Mouse (Mus musculus) 416B (cell line): Measurements from ENCODE around the gene Tnnc1.

Source experiments
- DNase-seq: peaks from one replicate; pipeline ENCODE4 v3.0.0; 2011; ENCODE audit warnings: low read depth

Tnnc1 gene

DNA sequence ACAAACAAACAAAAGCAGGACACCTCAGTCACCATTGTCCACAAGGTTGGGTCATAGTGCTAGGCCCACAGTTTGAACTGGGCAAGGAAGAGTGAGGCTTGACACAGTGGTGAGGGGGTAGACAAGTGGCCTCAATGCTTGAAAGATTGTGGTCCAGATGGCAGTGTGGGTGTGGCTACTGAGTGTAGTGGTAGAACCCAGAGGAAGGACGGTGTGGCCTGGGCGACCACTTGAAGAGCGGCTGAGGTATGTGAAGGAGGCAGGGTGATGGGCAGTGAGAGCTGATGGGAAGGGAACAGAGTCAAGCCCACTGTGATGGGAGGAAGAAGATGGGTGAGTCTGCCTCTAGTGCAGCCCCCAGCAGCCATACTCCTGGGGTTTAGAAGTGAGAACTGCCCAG lies 6.6 kb downstream of the Tnnc1 start:
- peak; percentile 47 for DNase-seq

DNA sequence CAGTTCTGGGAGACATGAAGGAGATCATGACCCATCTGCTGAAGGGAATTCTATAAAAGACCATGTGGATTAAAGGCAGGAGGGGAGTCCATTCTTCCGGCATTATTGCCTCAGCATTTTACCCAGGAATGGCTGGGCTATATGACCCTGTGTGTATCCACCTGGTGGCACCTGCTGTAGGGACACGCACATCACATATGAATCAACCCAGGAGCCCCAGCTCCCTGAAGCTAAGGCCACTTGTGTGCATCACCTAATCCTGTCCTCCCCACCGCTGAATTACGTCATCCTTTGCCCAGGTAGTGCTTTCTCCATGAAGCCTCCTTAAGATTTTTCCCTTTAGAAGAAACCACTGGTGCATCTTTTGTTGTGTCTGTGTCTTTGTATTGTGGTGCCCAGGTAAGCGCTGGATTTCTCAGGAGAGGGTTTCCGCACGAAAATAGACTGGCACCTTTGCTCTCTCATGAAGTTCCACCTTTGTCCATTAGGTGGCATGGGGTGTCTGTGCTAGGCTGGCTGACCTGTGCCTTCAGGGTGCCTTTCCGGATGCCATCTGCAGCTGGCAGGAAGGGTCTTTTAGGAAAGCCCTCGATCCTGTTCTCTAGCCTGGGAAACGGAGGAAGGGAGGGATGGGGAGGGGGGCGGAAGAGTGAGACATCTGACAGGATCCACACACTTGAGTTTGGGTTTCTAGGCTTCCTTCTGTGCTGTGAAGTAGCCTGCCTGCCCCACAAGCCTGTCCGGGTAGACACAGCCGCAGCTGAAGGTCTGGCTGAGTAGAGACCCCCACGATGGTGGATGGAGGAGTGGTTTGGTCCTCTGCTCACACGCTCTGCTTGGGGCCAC lies 7.3 kb downstream of the Tnnc1 start:
- peak; percentile 74 for DNase-seq

DNA sequence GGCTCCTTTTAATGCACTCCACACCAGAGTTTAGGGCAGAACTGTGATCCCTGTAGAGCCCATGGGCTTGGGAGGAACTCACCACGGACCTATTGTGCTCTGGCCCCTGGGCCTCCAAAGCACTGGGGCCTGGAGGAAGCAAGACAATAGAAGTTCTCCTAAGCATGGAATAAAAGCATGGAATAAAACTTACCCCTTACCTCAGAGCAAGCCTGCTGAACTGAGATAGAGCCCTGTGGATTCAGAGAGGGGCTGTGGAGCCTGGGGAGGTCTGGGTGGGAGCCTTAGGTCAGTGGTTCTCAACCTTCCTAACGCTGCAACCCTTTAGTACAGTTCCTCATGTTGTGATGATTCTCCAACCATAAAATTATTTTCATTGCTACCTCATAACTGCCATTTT lies 8.7 kb downstream of the Tnnc1 start, which contains the start of gene Nisch:
Nisch (minus strand) TSS at position 101 of the 400 bp plus-strand sequence.
- DNase-seq, result no peak

DNA sequence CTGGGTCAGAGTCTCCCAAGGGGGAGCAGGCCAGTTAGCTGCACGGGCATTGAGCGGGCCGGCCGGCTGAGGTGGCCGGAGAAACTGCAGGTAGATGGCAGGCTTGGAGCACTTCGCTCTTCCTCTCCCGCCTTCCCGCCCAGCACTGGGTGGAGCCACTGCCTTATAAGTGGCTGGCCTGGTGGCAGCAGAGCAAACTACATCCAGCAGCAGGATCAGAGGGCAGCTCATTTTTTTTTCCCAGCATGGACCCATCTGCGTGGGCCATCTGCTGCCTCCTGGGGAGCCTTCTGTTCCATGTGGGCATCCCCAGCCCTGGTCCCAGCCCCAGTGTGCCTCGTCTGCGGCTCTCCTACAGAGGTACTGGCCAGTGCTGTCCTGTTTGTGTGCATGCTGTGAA lies 9.6 kb downstream of the Tnnc1 start, which contains the start of gene Sema3g:
Sema3g (plus strand) TSS at position 195 of the 400 bp plus-strand sequence.
- peak; percentile 84 for DNase-seq

DNA sequence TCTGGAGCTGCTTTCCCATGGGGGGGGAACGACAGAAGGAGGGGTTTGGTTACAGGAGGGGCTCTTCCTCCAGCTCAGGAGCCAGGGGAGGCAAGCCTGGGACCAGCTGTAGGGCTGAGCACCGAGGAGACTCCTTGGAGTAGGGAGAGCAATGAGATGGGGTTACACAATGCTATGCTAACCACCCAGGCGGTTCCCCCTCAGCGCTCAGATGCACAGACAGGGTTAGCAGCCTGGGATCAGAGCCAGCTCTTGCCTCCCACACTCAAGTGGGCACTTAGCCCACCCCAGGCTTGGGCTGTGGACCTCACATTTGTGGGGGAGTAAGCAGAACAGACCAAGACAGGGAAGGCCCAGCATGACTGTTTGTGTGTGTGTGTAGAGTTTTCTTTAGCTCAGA lies 18.9 kb downstream of the Tnnc1 start:
- DNase-seq, result no peak

DNA sequence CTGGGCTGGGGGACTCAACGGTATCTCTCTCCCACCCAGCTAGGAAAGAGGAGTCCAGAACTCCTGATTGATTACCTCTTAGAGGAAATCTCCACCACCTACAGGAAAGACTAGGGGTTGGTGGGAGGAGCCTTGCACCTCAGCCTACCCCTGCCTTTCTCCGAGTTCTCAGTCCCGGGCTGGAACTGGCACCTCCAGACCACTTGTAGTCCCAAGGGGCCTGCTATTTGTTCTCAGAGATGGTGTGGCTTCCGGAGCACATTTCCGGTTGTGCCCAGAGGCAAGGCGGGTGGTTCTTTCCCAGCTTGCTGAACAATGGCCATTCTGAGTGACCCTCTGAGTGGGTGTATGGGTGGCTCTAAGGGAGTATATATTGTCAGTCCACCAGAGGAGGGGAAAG lies 20.1 kb downstream of the Tnnc1 start:
- DNase-seq, result no peak

DNA sequence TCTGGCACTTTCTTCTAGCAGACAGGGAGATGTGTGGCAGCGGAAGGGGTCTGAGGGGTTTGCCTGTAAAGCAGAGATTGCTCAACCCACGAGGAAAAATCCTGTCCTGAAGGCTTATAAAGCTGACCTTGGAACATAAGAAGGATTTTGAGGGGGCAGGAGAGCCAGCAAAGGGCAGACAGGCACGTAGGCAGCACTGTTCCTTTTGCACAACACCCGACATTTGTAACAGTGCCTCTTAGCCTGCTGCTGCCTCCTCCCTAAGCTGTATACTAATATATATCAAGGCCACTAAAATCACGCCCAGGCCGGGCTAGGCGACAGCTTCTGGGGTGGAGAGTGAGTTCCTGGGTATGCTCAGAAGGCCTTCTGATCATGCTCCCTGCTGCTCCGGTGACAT lies 22.3 kb downstream of the Tnnc1 start:
- no peak for DNase-seq

DNA sequence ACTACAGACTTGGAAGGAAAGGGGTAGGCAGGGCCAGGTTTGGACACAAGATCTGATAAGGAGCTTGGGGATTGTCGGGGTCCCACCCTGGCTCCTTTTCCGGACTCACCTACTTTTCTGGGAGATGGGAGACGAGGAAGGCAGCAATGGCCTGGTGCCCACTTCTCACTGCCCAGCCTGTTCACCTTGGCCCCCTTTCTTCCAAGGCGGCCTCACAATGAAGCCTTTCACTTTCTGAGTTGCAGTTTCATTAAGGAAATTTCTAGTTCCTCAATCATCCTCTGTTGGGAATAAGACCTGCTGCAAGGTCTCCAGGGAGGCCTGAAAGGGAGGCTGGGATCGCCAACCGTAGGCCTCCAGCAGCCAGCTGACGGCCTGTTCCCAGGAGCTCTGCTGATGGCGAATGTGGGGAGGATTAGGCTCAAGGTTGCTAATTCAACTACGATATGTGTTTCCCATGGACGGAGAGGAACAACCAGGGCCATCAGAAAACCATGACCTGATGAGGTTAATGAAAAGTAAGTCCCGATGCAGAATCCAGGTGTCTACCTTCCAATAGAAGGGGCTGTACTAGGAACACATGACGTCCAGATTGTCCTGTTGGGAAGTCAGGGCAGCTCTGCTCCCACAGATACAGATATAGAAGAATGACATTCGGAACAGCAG lies 24.4 kb downstream of the Tnnc1 start:
- no peak for DNase-seq

DNA sequence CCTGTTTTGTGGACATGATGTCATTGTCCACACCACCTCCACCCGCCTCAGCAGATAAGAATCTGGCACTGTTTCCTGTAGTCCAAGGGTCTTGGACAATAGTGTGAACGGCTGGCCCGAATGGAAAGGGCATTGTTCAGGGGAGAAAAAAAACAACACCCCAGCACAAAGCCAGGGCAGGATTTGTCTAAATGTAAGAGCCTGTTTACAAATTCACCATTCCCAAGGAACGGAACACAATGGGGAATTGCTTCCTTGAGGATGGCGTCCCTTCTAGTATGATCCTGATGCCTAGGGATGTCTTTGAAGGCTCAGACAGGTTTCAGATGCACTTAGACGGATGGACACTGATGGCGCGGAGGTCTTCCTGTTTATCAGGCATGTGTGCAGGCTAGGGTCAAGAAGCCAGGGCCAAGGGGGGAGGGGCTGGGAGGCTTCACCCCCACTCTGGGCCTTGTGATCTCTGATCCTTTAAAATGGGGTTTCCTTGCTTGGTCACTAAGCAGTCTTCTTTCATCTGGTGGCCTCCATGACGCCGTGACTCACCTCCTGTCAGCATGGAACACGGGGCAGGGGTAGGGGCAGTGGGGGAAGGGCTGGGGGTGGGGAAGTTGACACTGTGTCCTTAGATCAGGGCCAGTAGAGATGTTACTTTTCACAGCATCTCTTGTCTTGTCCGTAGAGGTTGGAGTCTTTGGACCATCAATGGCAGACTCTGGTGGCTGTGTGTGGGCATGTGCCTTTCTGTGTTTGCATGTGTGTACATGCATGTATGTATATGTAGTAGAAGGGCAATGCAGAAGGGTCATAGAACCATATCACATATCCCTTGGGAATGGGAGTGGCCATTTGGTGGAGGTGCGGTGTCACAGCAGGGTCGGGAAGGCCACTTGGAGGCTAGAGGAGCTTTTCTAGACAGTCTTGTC lies 25.2 kb downstream of the Tnnc1 start:
- DNase-seq, result peak; percentile 17

DNA sequence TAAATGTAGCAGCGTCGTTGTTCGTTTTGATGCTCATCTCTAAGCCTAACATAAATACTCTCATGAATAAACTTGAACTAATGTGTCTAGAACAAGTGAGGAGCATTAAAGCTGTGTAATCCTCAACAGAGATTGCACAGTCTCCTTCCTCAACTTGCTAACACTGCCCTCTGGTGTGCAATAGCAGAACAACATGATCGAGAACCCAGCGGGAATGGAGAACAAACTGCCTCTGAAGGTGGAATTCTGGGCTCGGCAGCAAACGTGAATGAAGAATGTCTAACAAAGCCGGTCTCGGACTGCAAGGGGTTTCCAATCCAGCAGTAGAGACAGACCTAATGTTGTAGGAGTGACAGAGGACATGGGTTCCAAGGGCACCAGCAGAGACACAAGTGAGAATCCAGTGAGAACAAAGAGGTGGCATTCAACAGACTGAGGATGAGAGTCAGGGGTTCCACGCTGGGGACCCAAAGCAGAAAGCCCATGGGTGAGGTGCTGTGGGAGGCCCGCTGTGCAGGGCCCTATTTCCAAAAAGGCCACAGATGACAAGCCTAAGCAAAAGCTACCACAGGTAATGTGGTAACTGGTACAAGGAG lies 26.0 kb downstream of the Tnnc1 start:
- DNase-seq, result peak; percentile 80

DNA sequence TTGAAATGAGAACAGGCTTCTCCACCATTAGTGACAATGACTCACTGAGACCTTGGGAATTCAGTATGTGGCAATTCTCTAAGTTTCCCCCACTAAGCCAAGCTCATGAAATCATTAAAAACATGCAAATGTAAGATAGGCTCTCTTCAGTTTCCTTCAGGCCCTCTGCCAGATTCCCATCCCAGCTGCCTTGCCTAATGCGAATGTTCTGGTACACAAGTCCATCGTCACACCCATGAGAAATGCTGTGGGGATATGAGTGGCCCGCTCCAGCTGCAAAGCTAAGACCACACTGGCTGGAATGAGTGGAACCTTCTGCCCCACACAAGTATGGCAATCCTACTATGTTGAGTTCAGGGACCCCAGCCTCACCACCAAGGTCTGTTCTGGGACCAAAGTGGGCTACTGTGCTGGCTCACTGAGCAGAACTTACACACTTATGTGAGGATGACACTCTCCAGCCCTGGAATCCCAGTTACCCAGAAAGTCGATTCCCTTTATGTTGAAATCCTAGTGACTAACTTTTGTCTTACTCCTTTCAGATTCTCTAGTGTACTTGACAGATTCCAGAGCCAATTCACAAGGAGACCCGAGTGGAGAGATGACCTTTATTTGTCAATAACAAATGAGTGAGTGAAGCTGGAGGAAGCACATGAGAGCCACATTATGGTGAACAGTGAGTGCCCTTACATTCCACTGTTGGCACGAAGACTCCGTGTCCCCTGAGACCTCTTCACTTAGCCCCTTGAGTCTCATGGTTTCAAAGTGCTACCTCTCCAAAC lies 29.2 kb downstream of the Tnnc1 start:
- DNase-seq, result no peak

DNA sequence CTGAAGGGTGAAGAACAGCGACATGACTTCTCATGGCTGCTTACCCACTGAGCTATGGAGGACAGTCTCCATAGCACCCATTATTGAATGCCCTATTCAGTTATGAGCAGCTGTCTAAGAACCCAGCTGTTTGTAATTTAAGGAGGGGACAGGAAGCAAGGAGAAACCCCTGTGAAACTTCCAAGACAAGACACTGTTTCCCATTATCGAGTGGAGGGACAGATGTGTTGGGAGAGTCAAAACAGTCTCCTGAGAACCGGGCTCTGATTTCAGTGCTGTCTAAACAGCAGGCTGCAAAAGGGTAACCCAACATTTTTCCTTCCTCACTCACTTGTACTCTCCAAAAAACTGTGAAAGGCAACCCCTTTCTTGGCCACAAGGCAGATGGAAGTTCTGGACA lies 32.4 kb downstream of the Tnnc1 start:
- no peak for DNase-seq

DNA sequence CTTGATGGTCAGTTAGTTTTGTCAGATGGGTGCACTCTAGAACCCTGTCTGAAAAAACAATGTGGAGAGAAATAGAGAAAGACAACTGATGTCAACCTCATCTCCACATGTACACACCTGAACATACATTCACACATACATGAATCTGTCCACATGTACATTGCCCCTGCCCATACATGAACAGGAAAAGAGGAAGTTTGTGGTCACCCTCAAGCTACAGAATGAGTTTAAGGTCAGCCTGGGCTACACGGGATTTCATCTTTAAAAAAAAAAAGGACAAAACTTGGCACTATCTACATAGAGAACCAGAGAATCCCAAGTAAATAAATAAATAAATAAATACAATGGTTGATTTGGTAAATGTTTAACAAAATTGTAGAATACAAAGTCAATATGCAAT lies 36.7 kb downstream of the Tnnc1 start:
- peak; percentile 38 for DNase-seq

DNA sequence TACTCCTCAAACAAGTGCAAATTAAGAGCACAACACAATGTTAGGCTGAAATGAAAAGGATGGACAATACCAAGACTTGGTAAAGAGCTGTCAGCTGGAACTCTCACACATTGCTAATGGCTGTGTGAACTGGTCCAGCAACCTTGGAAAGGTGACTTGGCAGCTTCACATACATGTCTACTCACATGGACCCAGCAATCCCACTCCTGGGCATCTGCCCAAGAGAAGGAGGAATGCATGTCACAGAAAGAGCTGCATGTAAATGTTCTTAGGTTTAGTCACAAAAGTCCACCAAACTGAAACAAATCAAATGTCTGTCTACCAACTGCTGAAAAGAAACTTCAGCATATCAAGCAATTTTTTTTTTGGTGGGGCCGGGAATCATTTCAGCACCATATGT lies 37.8 kb downstream of the Tnnc1 start:
- DNase-seq, result no peak

DNA sequence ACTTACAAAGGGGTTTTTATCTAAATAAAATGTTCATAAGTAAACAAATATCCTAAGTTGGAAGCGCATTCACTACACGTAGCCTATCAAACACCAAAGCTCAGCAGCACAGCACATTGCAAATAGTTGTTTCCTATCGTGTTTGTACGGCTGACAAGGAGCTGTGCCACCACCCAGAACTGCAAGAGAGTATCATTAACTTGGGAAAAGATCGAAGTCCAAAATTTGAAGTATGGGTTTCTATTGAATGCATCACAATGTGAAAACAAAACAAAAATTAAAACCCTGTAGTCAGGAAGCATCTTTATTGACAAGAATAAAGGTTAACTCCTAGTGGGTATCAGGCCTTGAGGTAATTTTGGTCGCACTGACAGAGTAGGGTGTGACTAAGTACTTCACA lies 40.3 kb downstream of the Tnnc1 start:
- no peak for DNase-seq

DNA sequence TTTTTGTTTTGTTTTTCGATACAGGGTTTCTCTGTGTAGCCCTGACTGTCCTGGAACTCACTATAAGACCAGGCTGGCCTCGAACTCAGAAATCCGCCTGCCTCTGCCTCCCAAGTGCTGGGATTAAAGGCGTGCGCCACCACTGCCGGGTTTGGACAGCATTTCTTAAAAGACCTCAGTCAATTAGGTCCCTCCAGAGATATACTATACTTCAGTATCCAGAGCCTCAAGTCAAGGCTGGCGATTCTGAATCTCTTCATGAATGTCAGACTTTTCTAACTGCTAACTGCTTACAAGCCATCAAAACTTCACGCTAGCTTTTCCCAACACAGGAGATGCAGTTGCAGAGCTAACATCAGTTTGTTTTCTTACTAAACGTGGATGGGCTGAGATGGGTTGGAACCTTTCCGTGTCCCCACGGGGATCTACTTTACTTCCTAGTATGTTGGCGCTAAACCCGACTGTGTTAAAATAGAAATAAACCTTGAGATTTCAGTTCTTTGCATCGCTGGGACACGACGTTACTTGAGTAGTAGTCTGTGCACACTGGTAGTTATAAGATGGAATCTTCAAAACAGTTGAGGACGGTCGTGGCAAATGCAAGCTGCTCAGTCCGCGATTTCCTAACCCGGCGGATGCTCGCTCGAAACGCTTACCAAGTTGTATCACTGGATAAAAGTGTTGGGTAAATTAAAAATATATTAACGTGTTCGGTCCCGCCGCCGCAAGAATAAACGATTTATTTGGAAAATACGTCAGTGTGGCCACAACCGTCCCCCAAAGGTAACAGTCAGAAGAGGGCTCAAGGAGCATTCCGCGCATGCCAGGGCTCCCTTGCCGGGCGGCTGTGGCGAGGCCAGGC lies 42.3 kb downstream of the Tnnc1 start:
- DNase-seq, result peak; percentile 88

DNA sequence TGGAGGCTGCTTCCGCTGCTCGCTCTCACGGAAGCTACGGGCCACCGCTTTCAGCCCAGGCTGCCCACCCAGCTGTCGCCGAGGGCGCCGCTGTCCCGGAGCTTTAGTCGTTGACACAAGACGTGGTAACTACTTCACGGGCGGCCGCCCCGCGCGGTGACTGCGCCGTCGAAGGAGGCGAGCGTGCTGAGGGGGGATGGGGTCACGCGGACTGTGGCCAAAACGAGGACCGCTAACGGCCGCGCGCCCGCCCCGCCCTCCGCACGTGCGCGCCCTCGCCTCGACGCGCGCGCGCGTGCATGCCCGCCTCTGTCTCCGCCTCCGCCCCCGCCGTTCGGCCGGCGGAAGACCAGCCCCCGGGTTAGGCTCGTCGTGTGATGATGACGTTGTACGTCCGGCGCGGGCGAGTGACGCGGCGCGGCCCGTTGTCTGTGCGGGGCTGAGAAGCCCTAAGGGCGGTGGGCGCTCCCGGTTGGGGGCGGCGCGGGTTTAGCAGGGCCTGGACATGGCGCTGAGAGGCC lies 43.0 kb downstream of the Tnnc1 start, which contains the start of the genes Phf7 and Bap1:
Phf7 (minus strand) TSS at position 234 of the 521 bp plus-strand sequence.
Bap1 (plus strand) TSS at position 367 of the 521 bp plus-strand sequence.
- peak; percentile 93 for DNase-seq

DNA sequence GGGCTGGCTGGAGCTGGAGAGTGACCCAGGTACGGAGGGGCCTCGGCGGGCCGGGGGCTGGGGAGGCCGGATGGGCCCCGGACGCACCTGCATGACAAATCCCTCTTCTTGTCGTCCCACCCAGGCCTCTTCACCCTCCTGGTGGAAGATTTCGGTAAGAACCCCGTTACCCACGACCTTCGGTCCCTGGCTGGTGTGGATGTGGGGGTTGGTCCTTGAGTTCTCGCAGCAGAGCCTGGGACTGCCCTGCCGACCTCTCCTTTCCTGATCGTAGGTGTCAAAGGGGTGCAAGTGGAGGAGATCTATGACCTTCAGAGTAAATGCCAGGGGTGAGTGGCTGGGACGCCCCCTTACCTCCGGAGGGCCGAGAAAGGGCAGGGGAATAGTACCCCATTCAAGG lies 43.5 kb downstream of the Tnnc1 start:
- DNase-seq, result no peak

DNA sequence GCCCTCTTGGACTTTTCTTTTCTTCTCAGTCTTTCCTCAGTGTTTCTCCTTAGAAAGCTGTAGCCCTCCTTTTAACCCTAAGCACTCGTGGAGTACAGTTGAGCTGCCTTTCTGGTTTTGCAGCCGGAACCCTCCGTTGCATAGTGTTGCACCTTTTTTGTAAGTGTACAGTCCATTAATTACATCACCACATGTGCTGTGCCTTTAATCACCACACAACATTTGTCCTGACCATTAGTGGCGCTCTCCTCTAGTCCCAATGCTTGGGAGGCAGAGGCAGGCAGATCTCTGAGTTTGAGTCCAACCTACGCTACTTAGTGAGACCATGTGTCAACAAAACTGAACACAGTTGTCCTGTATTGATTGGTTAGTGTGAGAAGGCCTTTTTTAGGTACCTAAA lies 44.0 kb downstream of the Tnnc1 start:
- DNase-seq, result no peak
